Mouse (Mus musculus) MEL (cell line): ENCODE data around the gene Mrps36. TPM values are rescaled to one million over a fixed set of nuclear protein-coding genes. Genes with fewer than 3 reads are reported as not detected.

ENCODE experiments used
- DNase-seq: peaks from one replicate; pipeline ENCODE4 v3.0.0; 2011; ENCODE audit warnings: low read depth, low spot score
- H3K27ac ChIP-seq: 2 replicates; pipeline ENCODE4 v1.5.1; 2012; ENCODE audit warnings: low read depth, mild to moderate bottlenecking, control low read depth, low read length, moderate library complexity; ENCODE audit not compliant: control insufficient read depth
- H3K27me3 ChIP-seq, 2 experiments: fragments of 150-350 bp in 1 of 2; sonication (generic) in 1 of 2; 2 replicates each; pipeline ENCODE4 v1.6.1; 2012; ENCODE audit warnings: low read length in 2 of 2, mild to moderate bottlenecking in 2 of 2, improper control_type of control experiment in 1 of 2, moderate library complexity in 1 of 2; ENCODE audit not compliant: insufficient read depth in 2 of 2, control insufficient read depth in 1 of 2
- H3K36me3 ChIP-seq, 2 experiments: 2 replicates each; pipeline ENCODE4 v1.6.1; 2012 to 2014; ENCODE audit warnings: low read length in 2 of 2, improper control_type of control experiment in 1 of 2, inconsistent platforms in 1 of 2, mild to moderate bottlenecking in 1 of 2; ENCODE audit not compliant: insufficient read depth in 2 of 2, control insufficient read depth in 1 of 2
- H3K4me1 ChIP-seq, 2 experiments: fragments of 150-350 bp in 1 of 2; sonication (generic) in 1 of 2; 2 replicates each; pipeline ENCODE4 v1.6.1; 2012; ENCODE audit warnings: low read length in 2 of 2, improper control_type of control experiment in 1 of 2, mild to moderate bottlenecking in 1 of 2; ENCODE audit not compliant: insufficient read depth in 2 of 2, control insufficient read depth in 1 of 2
- H3K4me3 ChIP-seq, 2 experiments: fragments of 150-350 bp in 1 of 2; sonication (generic) in 1 of 2; 2 replicates each; pipeline ENCODE4 v1.5.1; 2012; ENCODE audit warnings: low read depth in 2 of 2, low read length in 2 of 2, mild to moderate bottlenecking in 2 of 2, moderate library complexity in 2 of 2, control low read depth in 1 of 2, improper control_type of control experiment in 1 of 2; ENCODE audit not compliant: control insufficient read depth in 1 of 2, insufficient read depth in 1 of 2
- H3K79me2 ChIP-seq: 2 replicates; pipeline ENCODE4 v1.6.1; 2012; ENCODE audit warnings: mild to moderate bottlenecking, low read length, moderate library complexity; ENCODE audit not compliant: control insufficient read depth, poor library complexity, insufficient read depth
- H3K9ac ChIP-seq: 2 replicates; pipeline ENCODE4 v1.6.1; 2012; ENCODE audit warnings: low read depth, mild to moderate bottlenecking, control low read depth, low read length, moderate library complexity; ENCODE audit not compliant: control insufficient read depth, poor library complexity, severe bottlenecking
- H3K9me3 ChIP-seq: fragments of 150-350 bp; sonication (generic); replicated peaks from 2 replicates; pipeline ENCODE4 v1.6.1; 2012; ENCODE audit warnings: mild to moderate bottlenecking, low read length, improper control_type of control experiment, moderate library complexity; ENCODE audit not compliant: insufficient read depth
- E2F4 ChIP-seq: IDR thresholded peaks from 2 replicates; pipeline ENCODE4 v1.6.1; 2011; ENCODE audit warnings: low read depth, low read length, improper control_type of control experiment, borderline replicate concordance
- ELF1 ChIP-seq: IDR thresholded peaks from 2 replicates; pipeline ENCODE4 v1.6.1; 2014; ENCODE audit warnings: low read depth, mild to moderate bottlenecking, inconsistent platforms, low read length, improper control_type of control experiment, moderate library complexity
- EP300 ChIP-seq, 2 experiments: IDR thresholded peaks; 2 replicates each; pipeline ENCODE4 v1.6.1; 2011; ENCODE audit warnings: improper control_type of control experiment in 2 of 2, low read length in 2 of 2, low read depth in 1 of 2, mild to moderate bottlenecking in 1 of 2
- HCFC1 ChIP-seq: IDR thresholded peaks from 2 replicates; pipeline ENCODE4 v1.6.1; 2012; ENCODE audit warnings: low read depth, mild to moderate bottlenecking, inconsistent platforms, low read length, improper control_type of control experiment, moderate library complexity
- MAZ ChIP-seq: IDR thresholded peaks from 2 replicates; pipeline ENCODE4 v1.6.1; 2012; ENCODE audit warnings: low read depth, mild to moderate bottlenecking, inconsistent platforms, low read length, improper control_type of control experiment
- MXI1 ChIP-seq: IDR thresholded peaks from 2 replicates; pipeline ENCODE4 v1.6.1; 2011; ENCODE audit warnings: mild to moderate bottlenecking, low read depth, low read length, improper control_type of control experiment
- MYC ChIP-seq: IDR thresholded peaks from 2 replicates; pipeline ENCODE4 v1.6.1; 2011; ENCODE audit warnings: low read depth, mild to moderate bottlenecking, low read length, improper control_type of control experiment, moderate library complexity
- NELFE ChIP-seq: IDR thresholded peaks from 2 replicates; pipeline ENCODE4 v1.6.1; 2011; ENCODE audit warnings: low read depth, low read length, improper control_type of control experiment
- POLR2A ChIP-seq, 2 experiments: IDR thresholded peaks; 2 replicates each; pipeline ENCODE4 v1.6.1; 2011 to 2012; ENCODE audit warnings: low read length in 2 of 2, mild to moderate bottlenecking in 2 of 2, control low read depth in 1 of 2, improper control_type of control experiment in 1 of 2, low read depth in 1 of 2, moderate library complexity in 1 of 2; ENCODE audit not compliant: control insufficient read depth in 1 of 2, insufficient read depth in 1 of 2, poor library complexity in 1 of 2
- POLR2AphosphoS2 ChIP-seq: IDR thresholded peaks from 2 replicates; pipeline ENCODE4 v1.6.1; 2011; ENCODE audit warnings: low read length, improper control_type of control experiment
- SIN3A ChIP-seq: IDR thresholded peaks from 2 replicates; pipeline ENCODE4 v1.6.1; 2012; ENCODE audit warnings: low read length, improper control_type of control experiment, inconsistent platforms
- TBP ChIP-seq: IDR thresholded peaks from 2 replicates; pipeline ENCODE4 v1.8.0; 2011; ENCODE audit warnings: low read depth, low read length, improper control_type of control experiment
- TCF12 ChIP-seq: IDR thresholded peaks from 2 replicates; pipeline ENCODE4 v1.6.1; 2014; ENCODE audit warnings: low read depth, mild to moderate bottlenecking, inconsistent platforms, low read length, improper control_type of control experiment, moderate library complexity
- UBTF ChIP-seq: IDR thresholded peaks from 2 replicates; pipeline ENCODE4 v1.6.1; 2012; ENCODE audit warnings: low read depth, mild to moderate bottlenecking, inconsistent platforms, low read length, improper control_type of control experiment, moderate library complexity, borderline replicate concordance; ENCODE audit not compliant: insufficient read depth
- USF1 ChIP-seq: IDR thresholded peaks from 2 replicates; pipeline ENCODE4 v1.6.1; 2014; ENCODE audit warnings: low read depth, mild to moderate bottlenecking, inconsistent platforms, low read length, improper control_type of control experiment, moderate library complexity
- USF2 ChIP-seq, 2 experiments: IDR thresholded peaks; 2 replicates each; pipeline ENCODE4 v1.6.1; 2011 to 2012; ENCODE audit warnings: improper control_type of control experiment in 2 of 2, low read length in 2 of 2, borderline replicate concordance in 1 of 2, inconsistent platforms in 1 of 2, low read depth in 1 of 2, mild to moderate bottlenecking in 1 of 2; ENCODE audit not compliant: insufficient read depth in 1 of 2
- polyA plus RNA-seq, 2 experiments: library from polyadenylated mRNA; stranded (reverse) in 1 of 2; unstranded in 1 of 2; fragments of >175 nt in 1 of 2; fragments of >200 nt in 1 of 2; gene quantifications; 2 replicates each; pipeline versions ENCODE4 v1.2.1 to v1.2.4; 2012; ENCODE audit warnings: low replicate concordance in 2 of 2, low read depth in 1 of 2; ENCODE audit not compliant: insufficient read length in 2 of 2, insufficient read depth in 1 of 2, missing spikeins in 1 of 2
- total RNA-seq: library from RNA; depleted of rRNA; stranded (reverse); fragments of 300-350 nt; gene quantifications from 2 replicates; pipeline ENCODE4 v1.2.3, GENCODE M21; 2012

Gene Mrps36
- total and polyA plus RNA-seq, 3 experiments = 73.1 to 91.1 TPM; not detected in 1

DNA sequence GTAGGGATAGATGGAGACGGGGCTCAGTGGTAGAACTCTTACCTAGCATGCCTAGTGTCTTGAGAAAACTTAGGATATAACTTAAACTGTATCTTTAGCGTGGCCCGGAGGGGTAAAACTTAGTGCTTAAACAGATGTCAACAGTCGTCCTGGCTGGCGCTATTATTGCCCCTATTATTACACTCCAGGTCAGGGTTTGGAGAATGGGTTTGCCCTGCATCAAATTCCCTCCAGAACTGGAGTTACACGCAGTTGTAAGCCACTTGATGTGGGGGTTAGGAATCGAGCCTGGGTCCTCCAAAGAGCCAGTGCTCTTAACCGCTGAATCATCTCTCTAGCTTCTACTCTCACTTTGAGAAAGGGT is 31.6 kb upstream of the Mrps36 start:
- TF ChIP-seq E2F4 = no peak
- TF ChIP-seq POLR2AphosphoS2 = peak; percentile 37; the same call in 1 of the 2 replicates
- H3K4me3 ChIP-seq = peak overlapping the region; percentile 36 to 80
- H3K27ac ChIP-seq = peak overlapping the region; percentile 22
- peak overlapping the region; percentile 54 for H3K9ac ChIP-seq
- H3K79me2 ChIP-seq = peaks cover 10% of the 10 kb centered on the region
- no peaks in the 10 kb centered on the region for H3K9me3 ChIP-seq
- no peaks in the 10 kb centered on the region for H3K27me3 ChIP-seq
- DNase-seq = no peak
- H3K4me1 ChIP-seq = peaks cover 15 to 36% of the 10 kb centered on the region in 2 experiments
- peaks cover 0 to 40% of the 10 kb centered on the region in 2 experiments; a peak in 3 of 4 replicates for H3K36me3 ChIP-seq

DNA sequence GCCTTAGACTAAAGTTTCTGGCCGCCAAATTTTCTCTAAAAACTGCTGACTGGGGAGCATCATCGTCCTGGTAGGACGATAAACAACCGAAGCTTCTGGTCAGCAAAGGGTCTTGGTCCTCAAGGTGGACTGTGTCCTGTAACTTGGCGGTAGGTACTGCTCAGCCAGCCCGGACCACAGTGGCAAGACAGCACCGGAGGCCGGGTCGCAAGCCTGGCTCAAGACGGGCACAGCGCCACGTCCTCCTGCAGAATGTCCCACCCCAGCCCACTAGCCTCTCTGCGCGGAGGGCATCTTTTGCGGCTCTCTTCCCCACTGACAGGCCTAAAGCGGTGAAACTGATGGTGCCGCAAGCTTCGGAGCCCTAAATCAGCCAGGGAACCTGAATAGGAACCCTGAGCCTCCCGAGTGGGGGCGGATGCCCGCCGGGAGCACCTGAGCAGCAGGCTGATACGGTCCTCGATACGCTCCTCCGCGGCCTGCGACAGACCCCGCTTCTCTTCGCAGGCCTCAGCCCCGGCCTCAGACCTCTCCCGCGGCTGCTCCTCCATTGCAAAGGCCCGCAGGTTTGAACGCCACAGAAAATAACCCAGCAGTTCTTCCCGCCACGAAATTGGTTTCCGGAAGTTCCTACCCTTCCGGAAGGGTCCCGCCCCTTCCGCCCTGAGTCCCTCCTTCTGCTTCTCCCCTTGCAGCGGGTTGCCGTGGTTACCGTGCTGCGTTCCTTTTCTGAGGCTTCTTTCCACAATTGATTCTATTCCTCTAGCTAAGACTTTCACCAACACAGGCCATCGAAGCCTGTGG is 31.0 kb upstream of the Mrps36 start, which contains the start of gene Cenph:
Gene Cenph (minus strand): TSS at position 648 of the 804 bp plus-strand sequence.
- Histone ChIP-seq H3K9ac (peak within 1 kb of the TSS; percentile 90), H3K79me2 (peaks cover 10% of the 10 kb centered on the region), H3K4me1 (peaks cover 15 to 36% of the 10 kb centered on the region in 2 experiments), H3K27ac (peak within 1 kb of the TSS; percentile 78), H3K36me3 (peaks cover 4 to 40% of the 10 kb centered on the region in 2 experiments), H3K27me3 (no peaks in the 10 kb centered on the region), H3K4me3 (peak within 1 kb of the TSS; percentile 51 to 80), H3K9me3 (no peaks in the 10 kb centered on the region)
- TF ChIP-seq ELF1 (peak; percentile 92), TBP (peak; percentile 73; the same call in 1 of the 2 replicates), UBTF (0 out of 2 replicates have a peak, but pooled peaks have one; percentile 51), MAZ (no peak), EP300 (IDR thresholded peaks at IDR 0.05; ENCODE audit: low read depth in 1 of 2, low read length in 2 of 2) (no peak), E2F4 (peak; percentile 98), TCF12 (no peak), NELFE (peak; percentile 57), POLR2A (IDR thresholded peaks at IDR 0.05; ENCODE audit: control insufficient read depth in 1 of 2, insufficient read depth in 1 of 2, low read depth in 1 of 2, low read length in 2 of 2, poor library complexity in 1 of 2) (peak; percentile 74 to 91), HCFC1 (peak; percentile 83), SIN3A (peak; percentile 80; the same call in 1 of the 2 replicates)
- DNase-seq = peak; percentile 96

DNA sequence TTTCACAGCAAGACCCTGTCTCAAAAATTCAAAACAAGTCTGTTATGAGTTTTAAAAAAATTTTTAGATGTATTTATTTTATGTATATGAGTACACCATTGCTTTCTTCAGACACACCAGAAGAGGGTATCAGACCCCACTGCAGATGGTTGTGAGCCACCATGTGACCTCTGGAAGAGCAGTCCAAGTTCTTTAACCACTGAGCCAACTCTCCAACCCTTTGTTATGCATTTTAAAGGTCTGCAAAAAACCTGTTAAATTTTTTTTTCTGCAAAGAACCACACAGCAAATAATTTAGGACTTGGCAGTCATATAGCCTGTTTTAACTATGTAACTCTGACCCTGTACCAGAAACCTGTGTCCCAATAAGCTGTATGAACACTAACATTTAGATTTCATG is 30.2 kb upstream of the Mrps36 start:
- H3K4me1 ChIP-seq = peaks cover 15 to 34% of the 10 kb centered on the region in 2 experiments
- no peak overlapping the region for H3K27ac ChIP-seq
- no peaks in the 10 kb centered on the region for H3K9me3 ChIP-seq
- peaks cover 4 to 36% of the 10 kb centered on the region in 2 experiments for H3K36me3 ChIP-seq
- no peaks in the 10 kb centered on the region for H3K27me3 ChIP-seq
- peak; percentile 34 for DNase-seq
- 0 out of 2 replicates have a peak, but pooled peaks have one; percentile 28 for TF ChIP-seq MYC
- TF ChIP-seq MXI1 = peak; percentile 54; the same call in 1 of the 2 replicates
- TF ChIP-seq USF1 = peak; percentile 74
- TF ChIP-seq TCF12 = no peak
- no peak for TF ChIP-seq EP300 (IDR thresholded peaks at IDR 0.05; ENCODE audit: low read depth in 1 of 2, low read length in 2 of 2)
- 0 out of 4 replicates have a peak, but pooled peaks of 1 of the 2 experiments have one; percentile 15 for TF ChIP-seq USF2 (IDR thresholded peaks at IDR 0.05; ENCODE audit: borderline replicate concordance in 1 of 2, insufficient read depth in 1 of 2, low read depth in 1 of 2, low read length in 2 of 2)
- TF ChIP-seq, all 39 proteins: peak for 4
- peak overlapping the region; percentile 90 for H3K9ac ChIP-seq
- peaks cover 10% of the 10 kb centered on the region for H3K79me2 ChIP-seq
- peak overlapping the region; percentile 51 to 80 for H3K4me3 ChIP-seq
